Mouse (Mus musculus): ENCODE measurements around the gene Arap2. TPM values are rescaled to one million over a fixed set of nuclear protein-coding genes. Genes with fewer than 3 reads are reported as not detected.
A peak's percentile ranks its signal among the peaks of the same experiment; 100 is the strongest.

The Arap2 gene
- polyA plus RNA-seq, 1 experiment: 4.5 TPM

DNA sequence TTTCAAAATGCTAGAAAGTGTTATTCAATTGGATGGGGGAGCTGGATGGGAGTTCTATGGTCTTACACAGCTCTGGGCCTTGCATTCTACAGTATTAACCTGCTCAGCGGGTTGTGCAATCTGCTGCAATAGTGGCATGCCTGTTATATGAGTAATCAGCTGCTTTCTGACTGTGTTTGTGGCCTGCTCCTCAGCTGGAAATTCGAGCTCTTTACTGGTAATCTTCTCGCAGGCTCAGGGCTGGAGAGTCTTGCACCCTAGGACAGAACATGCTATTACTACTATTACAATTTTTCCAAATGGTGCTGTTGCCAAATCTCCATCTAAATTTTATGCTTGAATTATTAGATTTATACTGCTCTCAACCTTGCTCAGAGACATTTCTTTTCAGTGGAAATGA lies 20.9 kb upstream of the Arap2 start:
- peaks cover 3% of the 10 kb centered on the region for H3K4me1 ChIP-seq (ENCODE audit: control insufficient read depth, insufficient read depth, insufficient read length)
- no peak for DNase-seq (ENCODE audit: low read depth in 1 of 2, low spot score in 2 of 2)
- 91% methylated on average over 3 of the region's 3 CpGs for WGBS
- H3K4me3 ChIP-seq (ENCODE audit: extremely low read depth, insufficient read depth, insufficient read length): no peak overlapping the region
- H3K27me3 ChIP-seq (ENCODE audit: control insufficient read depth, insufficient read depth, low read length): no peaks in the 10 kb centered on the region
- H3K27ac ChIP-seq (ENCODE audit: insufficient read depth, low read length): no peak overlapping the region
- no peak for TF ChIP-seq POLR2A (IDR thresholded peaks at IDR 0.05; ENCODE audit: low read depth, low read length)
- TF ChIP-seq CTCF (IDR thresholded peaks at IDR 0.05; ENCODE audit: extremely low read depth, insufficient read depth, insufficient read length, insufficient replicate concordance): no peak
- no peaks in the 10 kb centered on the region for H3K36me3 ChIP-seq (ENCODE audit: control insufficient read depth, insufficient read depth, low read length)

DNA sequence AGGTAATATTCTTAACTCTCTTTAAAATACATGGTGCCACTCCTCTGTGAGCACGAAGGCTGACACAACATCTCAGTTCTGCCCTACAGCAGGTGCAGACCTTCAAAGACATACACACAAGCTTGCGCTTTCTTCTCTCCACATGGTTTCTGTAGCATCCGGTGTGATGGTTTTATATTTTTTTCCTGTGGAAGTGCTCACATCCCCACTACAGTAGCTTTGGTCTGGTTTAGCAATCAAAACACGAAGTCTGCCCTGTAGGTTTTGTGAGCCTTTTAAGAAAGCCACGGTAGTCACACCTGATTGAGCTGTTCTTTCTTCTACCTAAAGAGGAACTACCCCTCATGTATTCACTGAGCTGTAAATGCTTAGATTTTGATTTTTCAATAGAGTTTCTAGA lies 12.7 kb upstream of the Arap2 start:
- Histone ChIP-seq H3K4me1 (ENCODE audit: control insufficient read depth, insufficient read depth, insufficient read length) (peaks cover 8% of the 10 kb centered on the region), H3K36me3 (ENCODE audit: control insufficient read depth, insufficient read depth, low read length) (no peaks in the 10 kb centered on the region), H3K27me3 (ENCODE audit: control insufficient read depth, insufficient read depth, low read length) (no peaks in the 10 kb centered on the region), H3K27ac (ENCODE audit: insufficient read depth, low read length) (peak overlapping the region; percentile 66), H3K4me3 (ENCODE audit: extremely low read depth, insufficient read depth, insufficient read length) (no peak overlapping the region)
- WGBS: 23% methylated on average over 5 of the region's 5 CpGs
- DNase-seq (ENCODE audit: low read depth in 1 of 2, low spot score in 2 of 2): peak; percentile 37 to 67
- no peak for TF ChIP-seq POLR2A (IDR thresholded peaks at IDR 0.05; ENCODE audit: low read depth, low read length)
- no peak for TF ChIP-seq CTCF (IDR thresholded peaks at IDR 0.05; ENCODE audit: extremely low read depth, insufficient read depth, insufficient read length, insufficient replicate concordance)

DNA sequence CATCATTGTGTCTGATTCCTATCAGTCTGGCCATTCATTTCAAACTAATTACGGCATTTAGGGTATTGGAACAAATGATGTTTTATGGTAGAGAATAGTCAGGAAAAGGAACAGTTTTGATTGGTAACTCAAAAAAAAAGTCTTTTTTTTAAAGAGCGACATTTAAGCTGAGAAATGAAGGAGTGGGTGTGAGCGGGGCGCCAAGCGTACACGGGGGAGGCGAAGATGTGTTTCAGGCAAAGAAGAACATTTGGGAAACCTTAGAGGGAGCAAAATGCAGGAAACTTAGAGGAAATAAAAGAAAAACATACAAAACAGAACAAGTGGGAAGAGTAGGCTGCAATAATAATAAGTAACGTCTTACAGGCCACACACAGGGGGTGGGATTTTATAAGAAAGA lies 11.8 kb upstream of the Arap2 start:
- 90% methylated on average over 8 of the region's 8 CpGs for WGBS
- no peaks in the 10 kb centered on the region for H3K36me3 ChIP-seq (ENCODE audit: control insufficient read depth, insufficient read depth, low read length)
- DNase-seq (ENCODE audit: low read depth in 1 of 2, low spot score in 2 of 2): no peak
- H3K4me1 ChIP-seq (ENCODE audit: control insufficient read depth, insufficient read depth, insufficient read length): peaks cover 8% of the 10 kb centered on the region
- no peaks in the 10 kb centered on the region for H3K27me3 ChIP-seq (ENCODE audit: control insufficient read depth, insufficient read depth, low read length)
- no peak overlapping the region for H3K4me3 ChIP-seq (ENCODE audit: extremely low read depth, insufficient read depth, insufficient read length)
- no peak for TF ChIP-seq POLR2A (IDR thresholded peaks at IDR 0.05; ENCODE audit: low read depth, low read length)
- no peak for TF ChIP-seq CTCF (IDR thresholded peaks at IDR 0.05; ENCODE audit: extremely low read depth, insufficient read depth, insufficient read length, insufficient replicate concordance)
- H3K27ac ChIP-seq (ENCODE audit: insufficient read depth, low read length): no peak overlapping the region

DNA sequence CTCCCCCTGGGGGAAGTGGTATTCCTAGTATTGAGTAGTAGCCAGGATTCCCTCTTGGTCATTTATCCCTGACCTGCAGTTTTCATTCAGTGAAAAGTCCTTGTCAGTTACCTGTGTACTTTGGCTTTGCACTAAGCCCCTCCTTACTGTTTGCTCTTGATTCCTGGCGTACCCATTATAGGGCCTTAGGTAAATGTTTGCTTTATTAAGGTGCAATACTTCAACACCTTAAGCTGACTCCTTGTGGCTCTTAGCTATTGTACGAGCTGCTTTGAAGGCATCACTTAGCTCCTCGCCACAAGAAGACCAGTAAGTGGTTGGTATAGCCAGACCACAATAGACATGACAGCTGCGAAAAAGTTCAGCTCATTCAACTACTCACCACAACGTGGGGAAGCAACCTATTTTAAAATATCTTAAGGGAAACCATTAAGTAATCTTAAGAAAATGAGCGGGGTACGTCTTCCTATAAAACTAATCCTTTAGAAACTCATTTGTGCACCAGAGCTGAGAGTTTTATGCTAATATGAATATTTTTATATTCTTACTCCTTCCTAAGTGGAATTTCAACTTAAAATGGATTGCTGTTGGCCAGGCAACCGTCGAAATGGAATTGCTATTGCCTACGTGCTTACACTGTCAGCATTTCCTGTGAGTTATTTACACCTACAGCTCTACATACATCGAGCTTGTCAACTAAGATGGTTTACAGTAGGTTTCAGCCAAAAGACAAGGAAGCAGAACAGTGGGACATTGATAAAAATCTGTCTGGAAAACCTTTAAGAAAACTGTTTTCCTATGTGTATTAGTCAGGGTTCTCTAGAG lies 6.0 kb upstream of the Arap2 start:
- TF ChIP-seq CTCF (IDR thresholded peaks at IDR 0.05; ENCODE audit: extremely low read depth, insufficient read depth, insufficient read length, insufficient replicate concordance) (no peak), POLR2A (IDR thresholded peaks at IDR 0.05; ENCODE audit: low read depth, low read length) (no peak)
- no peaks in the 10 kb centered on the region for H3K27me3 ChIP-seq (ENCODE audit: control insufficient read depth, insufficient read depth, low read length)
- no peak overlapping the region for H3K4me3 ChIP-seq (ENCODE audit: extremely low read depth, insufficient read depth, insufficient read length)
- H3K36me3 ChIP-seq (ENCODE audit: control insufficient read depth, insufficient read depth, low read length): no peaks in the 10 kb centered on the region
- no peak overlapping the region for H3K27ac ChIP-seq (ENCODE audit: insufficient read depth, low read length)
- 40% methylated on average over 11 of the region's 11 CpGs for WGBS
- DNase-seq (ENCODE audit: low read depth in 1 of 2, low spot score in 2 of 2): no peak
- no peaks in the 10 kb centered on the region for H3K4me1 ChIP-seq (ENCODE audit: control insufficient read depth, insufficient read depth, insufficient read length)

DNA sequence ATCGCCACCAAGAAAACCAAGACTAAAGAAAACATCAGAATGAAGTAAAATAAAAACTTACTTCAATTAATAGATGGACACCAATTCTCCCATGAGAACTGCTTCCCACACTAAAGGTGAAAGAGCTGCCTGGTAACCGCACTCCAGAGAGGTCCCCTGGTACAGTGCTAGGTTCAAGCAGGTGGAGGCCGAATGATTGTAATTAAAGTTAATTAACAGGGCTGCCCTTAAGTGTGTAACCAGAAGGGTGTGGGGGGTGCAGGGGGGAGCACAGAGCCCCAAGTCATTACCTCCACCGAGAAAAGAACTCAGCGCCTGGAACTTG lies 538 bp downstream of the Arap2 start:
- DNase-seq (ENCODE audit: low read depth in 1 of 2, low spot score in 2 of 2): no peak
- peaks cover 13% of the 10 kb centered on the region for H3K4me1 ChIP-seq (ENCODE audit: control insufficient read depth, insufficient read depth, insufficient read length)
- peak overlapping the region; percentile 72 for H3K4me3 ChIP-seq (ENCODE audit: extremely low read depth, insufficient read depth, insufficient read length)
- no peaks in the 10 kb centered on the region for H3K36me3 ChIP-seq (ENCODE audit: control insufficient read depth, insufficient read depth, low read length)
- H3K27ac ChIP-seq (ENCODE audit: insufficient read depth, low read length): peak overlapping the region; percentile 83
- 10% methylated on average over 5 of the region's 5 CpGs for WGBS
- no peak for TF ChIP-seq CTCF (IDR thresholded peaks at IDR 0.05; ENCODE audit: extremely low read depth, insufficient read depth, insufficient read length, insufficient replicate concordance)
- no peak for TF ChIP-seq POLR2A (IDR thresholded peaks at IDR 0.05; ENCODE audit: low read depth, low read length)
- H3K27me3 ChIP-seq (ENCODE audit: control insufficient read depth, insufficient read depth, low read length): no peaks in the 10 kb centered on the region

DNA sequence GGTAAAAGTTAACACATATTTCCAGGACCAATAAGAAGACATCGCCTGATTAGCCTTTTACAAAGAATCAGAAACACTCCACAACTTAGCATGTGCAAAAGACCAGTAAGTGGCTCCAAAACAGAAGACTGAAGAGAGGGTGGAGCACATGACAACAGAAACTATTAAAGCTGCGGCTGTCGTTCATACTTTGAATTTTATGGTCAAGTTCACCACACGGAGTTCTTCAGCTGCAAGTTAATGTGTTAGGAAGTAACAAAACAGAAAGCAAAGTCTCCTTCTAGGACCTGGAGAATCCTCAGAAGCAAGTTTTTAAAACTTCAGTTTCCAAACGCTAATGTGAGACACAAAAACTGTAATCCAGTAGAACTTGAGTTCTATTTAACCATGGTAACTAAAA lies 1.8 kb downstream of the Arap2 start:
- Histone ChIP-seq H3K36me3 (ENCODE audit: control insufficient read depth, insufficient read depth, low read length) (no peaks in the 10 kb centered on the region), H3K27ac (ENCODE audit: insufficient read depth, low read length) (no peak overlapping the region), H3K4me1 (ENCODE audit: control insufficient read depth, insufficient read depth, insufficient read length) (peaks cover 19% of the 10 kb centered on the region), H3K27me3 (ENCODE audit: control insufficient read depth, insufficient read depth, low read length) (no peaks in the 10 kb centered on the region), H3K4me3 (ENCODE audit: extremely low read depth, insufficient read depth, insufficient read length) (no peak overlapping the region; the same call in none of the 2 replicates)
- DNase-seq (ENCODE audit: low read depth in 1 of 2, low spot score in 2 of 2): no peak
- TF ChIP-seq CTCF (IDR thresholded peaks at IDR 0.05; ENCODE audit: extremely low read depth, insufficient read depth, insufficient read length, insufficient replicate concordance): no peak
- TF ChIP-seq POLR2A (IDR thresholded peaks at IDR 0.05; ENCODE audit: low read depth, low read length): no peak
- WGBS: 23% methylated on average over 5 of the region's 5 CpGs

DNA sequence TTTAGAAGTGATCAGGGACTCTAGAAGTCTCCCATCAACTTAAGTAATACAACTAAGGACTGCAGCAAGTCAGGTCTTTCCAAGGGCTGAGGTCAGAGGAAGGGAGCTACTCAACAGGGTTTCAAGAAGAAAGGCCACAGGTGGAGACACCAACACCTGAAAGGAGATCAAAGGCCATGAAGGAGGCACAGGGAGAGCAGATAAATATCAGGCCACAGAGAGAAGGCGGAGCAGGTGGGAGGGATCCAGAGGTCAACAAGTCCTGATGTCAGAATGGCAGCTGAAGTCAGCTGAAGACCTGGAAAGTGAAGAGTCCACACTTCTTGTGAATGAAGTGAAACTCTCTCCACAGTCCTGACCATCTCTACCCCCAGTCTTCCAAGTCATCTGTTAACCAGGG lies 2.9 kb downstream of the Arap2 start:
- 83% methylated on average over 1 of the region's 1 CpGs for WGBS
- DNase-seq (ENCODE audit: low read depth in 1 of 2, low spot score in 2 of 2): no peak
- Histone ChIP-seq H3K4me1 (ENCODE audit: control insufficient read depth, insufficient read depth, insufficient read length) (peaks cover 19% of the 10 kb centered on the region), H3K36me3 (ENCODE audit: control insufficient read depth, insufficient read depth, low read length) (no peaks in the 10 kb centered on the region), H3K4me3 (ENCODE audit: extremely low read depth, insufficient read depth, insufficient read length) (no peak overlapping the region), H3K27ac (ENCODE audit: insufficient read depth, low read length) (peak overlapping the region; percentile 24; the same call in 1 of the 2 replicates), H3K27me3 (ENCODE audit: control insufficient read depth, insufficient read depth, low read length) (no peaks in the 10 kb centered on the region)
- TF ChIP-seq POLR2A (IDR thresholded peaks at IDR 0.05; ENCODE audit: low read depth, low read length): no peak
- no peak for TF ChIP-seq CTCF (IDR thresholded peaks at IDR 0.05; ENCODE audit: extremely low read depth, insufficient read depth, insufficient read length, insufficient replicate concordance)

Data from spleen, adult 2 months (tissue).